Mouse (Mus musculus): ENCODE data around the gene Cyp2c23.

Gene Cyp2c23

DNA sequence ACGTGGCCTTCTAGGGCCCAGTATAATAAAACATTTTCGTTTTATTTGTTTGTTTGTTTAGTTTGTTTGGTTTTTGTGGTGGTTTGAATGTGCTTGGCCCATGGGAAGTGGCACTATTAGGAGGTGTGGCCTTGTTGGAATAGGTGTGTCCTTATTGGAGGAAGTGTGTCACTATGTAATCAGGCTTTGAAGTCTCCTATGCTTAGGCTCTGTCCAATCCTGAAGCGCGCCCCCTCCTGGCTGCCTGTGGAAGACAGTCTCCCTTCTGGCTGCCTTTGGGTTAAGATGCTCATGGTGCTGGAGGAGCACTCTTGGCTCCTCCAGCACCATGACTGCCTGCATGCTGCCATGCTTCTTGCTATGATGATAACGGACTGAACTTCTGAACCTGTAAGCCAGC lies 5.9 kb downstream of the Cyp2c23 start:
- DNase-seq = no peak

DNA sequence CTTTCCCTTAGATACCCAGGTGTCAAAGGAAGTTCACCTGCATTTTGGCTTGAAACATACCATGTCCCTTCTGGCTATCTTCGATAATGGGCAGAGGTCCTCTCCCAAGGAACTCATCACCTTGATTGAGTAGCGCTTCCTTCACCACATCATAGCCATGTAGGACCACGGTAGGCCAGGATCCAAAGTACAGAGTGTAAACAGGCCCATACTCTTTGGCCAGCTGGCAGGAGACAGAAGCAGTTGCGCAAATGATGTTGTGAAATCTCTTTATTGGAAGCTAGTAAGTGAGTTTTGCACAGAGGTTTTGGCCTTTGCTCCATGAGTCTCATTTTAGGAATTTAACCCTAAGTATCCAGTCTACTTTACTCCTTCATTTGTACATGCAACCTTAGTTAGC lies 7.5 kb downstream of the Cyp2c23 start:
- peak; percentile 62 to 79 for DNase-seq

DNA sequence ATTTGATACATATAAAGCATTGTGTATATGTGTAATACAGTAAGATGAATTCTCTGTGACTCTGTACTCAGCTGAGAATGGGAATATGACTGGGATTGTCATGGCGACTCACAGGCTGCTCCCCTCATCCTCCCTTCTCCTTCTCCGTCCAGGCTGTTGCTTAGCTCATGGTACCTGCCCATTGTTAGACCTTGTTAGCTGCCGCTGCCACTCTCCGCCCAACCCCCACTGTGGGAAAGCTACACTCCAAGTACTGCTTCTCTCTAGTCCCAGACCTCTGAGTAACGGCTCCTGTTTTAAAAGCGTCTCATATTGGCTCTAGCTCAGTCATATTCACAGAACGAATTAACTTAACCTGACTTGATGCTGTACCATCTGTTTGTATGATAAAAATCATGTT lies 9.3 kb downstream of the Cyp2c23 start:
- no peak for DNase-seq

DNA sequence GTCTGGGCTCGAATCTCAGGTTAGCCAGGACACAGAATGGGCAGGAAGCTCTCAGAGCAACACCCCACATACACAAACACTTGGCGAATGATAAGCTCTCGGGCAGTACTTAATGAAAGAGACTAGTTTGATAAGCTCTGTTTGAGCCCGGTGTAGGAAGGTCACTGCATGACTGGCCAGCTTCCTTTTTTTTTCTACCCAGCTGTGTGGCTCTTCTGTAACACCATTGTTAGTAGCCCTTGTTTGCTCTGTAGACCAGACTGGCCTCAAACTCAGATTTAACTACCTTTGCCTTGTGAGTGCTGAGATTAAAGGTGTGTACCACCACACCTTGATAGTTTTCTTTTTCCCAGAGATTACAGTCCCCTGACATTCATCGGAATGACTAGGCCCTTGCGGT lies 15.1 kb downstream of the Cyp2c23 start:
- no peak for DNase-seq

DNA sequence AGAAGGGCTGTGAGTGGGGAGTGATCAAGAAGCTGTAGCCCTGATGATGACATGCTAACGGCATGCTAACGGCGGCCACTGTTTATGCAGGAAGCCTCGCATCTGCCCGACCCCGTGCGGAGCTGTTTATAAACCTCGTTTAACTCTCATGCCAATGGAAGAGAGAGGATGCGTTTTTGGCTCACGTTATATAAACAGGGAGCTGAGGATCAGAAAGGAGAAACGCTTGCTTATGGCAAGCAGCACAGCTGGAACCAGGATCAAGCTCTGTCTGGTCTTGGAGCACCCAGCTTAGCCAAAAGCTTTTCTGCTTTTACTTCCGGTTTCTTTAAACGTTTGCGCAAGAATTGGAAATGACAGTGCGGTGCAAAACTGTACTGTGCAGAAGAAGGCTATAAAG lies 20.2 kb downstream of the Cyp2c23 start:
- DNase-seq = peak; percentile 64 to 86

DNA sequence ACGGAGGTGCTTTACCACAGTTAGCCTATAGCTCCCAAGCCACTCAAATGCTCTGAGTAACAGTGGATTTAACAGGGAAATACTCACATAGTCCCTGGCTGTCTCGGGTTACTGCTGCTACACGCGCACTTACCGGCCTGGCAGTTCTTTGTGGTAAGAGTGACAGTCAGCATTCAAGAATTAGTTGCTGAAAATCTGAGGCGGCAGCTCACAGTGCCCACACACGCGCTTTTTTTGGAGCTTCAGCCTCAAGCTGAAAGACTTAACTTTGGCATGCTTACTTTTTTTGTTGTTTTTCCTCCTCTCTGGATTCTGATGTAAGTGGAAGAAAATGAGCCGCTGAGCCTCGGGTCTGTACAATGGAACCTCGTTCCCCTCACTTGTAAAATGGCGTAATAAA lies 21.8 kb downstream of the Cyp2c23 start:
- no peak for DNase-seq

DNA sequence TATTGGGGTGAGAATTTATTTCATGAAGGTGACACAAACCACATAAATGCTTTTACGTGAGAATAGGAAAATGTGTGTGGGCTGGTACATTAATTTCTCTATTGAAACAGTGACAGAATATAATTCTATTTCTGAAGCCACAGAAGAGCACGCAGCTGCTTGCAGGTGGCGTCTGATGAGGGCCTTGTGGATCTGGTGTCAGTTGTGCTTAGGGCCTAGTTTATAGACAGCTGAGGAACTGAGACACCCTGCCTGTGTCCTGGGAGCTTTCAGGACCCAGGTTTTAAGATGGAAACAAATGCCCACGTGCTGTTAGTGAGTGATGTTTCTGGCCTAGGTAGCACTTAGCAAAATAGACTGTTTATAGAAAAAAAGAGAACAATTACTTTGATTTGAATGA lies 24.0 kb downstream of the Cyp2c23 start:
- no peak for DNase-seq

DNA sequence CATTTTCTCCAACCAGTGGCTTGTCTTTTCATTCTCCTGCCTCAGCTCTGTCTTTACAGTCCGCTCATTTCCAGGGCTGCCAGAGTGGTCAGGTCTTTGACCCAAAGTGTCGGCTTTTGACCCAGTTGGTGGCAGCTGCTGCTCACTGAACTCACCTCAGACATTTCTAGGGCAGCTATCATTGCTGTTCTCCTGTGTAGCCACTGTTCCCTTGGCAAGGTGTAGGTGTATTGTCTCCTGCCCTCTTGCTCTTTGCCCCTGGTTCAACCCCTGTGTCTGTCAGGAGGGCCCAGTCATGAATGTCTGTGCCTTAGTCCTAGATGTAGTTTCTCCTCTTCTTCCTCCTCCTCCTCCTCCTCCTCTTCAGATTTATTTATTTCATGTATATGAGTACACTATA lies 24.7 kb downstream of the Cyp2c23 start:
- no peak for DNase-seq

DNA sequence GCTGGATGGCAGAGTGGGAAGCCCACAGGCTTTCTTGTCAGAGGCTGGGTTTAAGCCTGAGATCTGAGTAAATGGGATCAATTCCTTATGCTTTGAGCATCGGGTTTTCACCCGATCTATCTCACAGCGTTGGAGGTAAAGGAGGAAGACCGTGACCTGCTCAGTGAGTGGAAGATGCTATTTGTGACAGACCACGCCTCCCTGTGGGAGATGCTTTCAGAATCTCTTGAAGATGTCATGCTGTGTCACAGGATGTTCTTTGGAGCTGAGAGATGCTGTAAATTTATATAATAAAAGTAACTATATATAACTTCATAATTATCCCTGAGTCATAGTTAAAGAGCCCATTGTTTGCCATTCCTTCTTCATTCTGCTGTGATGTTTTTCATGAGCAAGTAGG lies 28.3 kb downstream of the Cyp2c23 start:
- no peak for DNase-seq

DNA sequence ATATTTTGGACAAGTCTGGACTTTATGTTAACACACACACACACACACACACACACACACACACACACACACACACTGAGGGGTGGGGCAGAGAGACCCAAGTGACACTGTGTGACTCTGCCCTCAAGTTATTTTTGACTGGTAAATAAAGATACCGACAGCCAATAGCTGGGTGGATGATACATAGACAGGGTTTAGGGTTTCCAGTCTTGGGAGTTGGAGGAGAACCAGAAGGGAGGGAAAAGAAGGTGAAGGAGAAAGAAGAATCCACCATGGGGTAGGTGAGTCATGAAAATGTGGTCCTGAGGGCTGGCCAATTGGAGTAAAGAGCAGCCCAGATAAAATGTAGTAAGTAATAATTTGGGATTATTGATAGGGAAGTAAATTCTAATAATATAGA lies 28.9 kb downstream of the Cyp2c23 start:
- DNase-seq = no peak

DNA sequence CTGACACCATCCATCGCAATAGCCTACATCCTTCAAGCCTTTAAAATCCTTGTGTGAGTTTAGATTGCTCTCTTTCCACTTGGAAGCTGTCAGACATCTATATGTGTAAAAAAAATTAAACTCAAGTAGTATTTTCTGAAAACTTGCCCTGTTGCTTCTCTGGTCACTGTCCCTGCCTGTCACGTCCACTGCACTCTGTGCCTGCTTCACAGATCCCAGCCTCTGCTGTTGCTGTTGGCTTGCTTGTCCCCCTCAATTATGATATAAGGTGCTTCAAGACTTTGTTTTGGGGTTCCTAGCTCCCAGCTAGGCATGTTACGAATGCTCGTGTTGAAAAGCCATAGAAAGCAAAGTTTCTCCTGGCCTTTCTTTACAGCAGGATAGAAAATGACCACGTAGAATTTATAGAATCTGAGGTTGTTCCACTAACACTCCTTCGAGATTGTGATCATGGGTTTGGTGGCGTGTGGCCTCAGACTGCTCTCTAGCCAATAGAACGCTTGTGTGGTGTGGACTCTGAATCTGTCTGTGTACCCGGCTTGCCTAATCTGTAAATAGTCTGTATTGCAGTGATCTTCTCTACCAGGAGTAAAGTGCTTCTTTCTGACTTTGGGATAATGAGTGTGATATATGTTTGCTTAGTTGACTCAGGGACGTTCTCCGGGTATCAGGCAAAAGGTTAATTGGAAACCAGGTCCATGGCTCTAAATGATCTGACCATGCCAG lies 30.0 kb downstream of the Cyp2c23 start:
- no peak for DNase-seq

DNA sequence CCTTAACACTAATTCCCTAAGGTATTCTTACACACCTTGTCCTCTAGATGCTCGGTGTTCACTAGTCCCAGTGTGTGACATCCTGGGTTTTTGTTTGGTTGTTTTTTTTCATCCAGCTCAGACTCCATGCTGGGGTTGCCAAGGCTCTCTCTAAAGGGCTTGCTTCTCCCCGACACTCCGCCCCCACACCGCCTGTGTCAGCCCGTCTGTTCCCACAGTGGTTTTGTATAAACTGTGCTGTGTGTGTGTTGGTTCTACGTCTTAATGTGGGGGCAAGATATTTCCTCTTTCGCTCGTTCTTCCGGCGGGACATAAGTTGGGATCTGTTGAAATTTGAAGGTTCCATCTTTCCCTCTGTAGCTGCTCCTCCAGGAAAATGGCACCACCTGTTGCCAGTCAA lies 30.9 kb downstream of the Cyp2c23 start:
- DNase-seq = peak; percentile 33 to 56

DNA sequence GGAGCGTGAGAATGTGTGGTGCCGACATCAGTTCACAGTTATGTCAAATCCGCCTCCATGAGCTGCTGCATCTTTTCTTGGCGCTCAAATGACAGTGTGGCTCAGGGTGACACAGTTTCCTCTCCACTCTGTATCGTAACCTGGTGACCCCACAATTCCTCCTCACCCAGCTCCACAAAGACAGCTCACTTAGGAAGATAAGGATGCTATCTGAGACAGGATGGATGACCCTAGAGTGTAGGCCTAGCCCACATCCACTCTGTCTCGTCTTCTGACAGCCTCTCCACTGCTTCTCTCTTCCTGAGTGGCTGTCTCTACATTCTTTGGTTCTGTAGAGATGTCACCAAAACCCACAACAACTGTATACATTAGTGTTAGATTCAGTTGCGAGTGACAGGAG lies 33.6 kb downstream of the Cyp2c23 start:
- no peak for DNase-seq

DNA sequence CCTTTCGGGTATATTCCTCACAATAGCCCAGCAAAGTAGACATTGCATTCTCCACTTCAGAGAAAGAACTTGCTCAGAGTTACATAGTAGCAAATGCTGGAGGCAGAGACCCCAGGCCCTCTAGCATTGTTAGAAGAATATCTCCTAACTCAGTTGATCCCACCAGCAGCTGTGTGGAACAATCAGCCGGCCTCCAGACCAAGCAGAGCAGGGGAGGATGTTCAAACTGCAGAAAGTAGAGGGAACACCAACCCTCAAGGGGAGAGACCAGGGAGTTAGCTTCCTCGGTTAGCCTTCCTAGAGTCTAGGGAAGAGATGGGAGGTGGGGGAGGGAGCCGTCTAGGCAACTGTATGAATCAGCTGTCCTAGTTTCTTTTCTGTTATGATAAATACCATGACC lies 36.5 kb downstream of the Cyp2c23 start:
- no peak for DNase-seq

DNA sequence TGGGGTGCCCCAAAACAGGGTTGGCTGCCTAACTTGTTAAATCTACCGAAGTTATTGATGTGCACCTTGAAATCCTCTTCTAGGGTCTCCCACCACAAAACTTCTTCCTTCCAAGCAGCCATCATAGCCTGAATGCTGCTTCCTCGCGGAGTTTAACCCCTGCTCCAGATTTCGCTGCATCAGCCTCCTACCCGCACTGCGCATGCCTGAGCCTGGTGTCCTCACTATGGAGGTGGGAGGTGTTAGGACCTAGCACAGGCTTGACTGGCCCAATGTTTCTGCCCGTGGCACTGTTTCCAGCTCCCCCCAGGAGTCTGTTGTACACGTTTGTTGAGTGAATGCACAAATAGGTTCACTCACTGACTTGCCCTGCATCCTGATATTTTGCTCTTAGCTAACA lies 38.6 kb downstream of the Cyp2c23 start:
- no peak for DNase-seq

DNA sequence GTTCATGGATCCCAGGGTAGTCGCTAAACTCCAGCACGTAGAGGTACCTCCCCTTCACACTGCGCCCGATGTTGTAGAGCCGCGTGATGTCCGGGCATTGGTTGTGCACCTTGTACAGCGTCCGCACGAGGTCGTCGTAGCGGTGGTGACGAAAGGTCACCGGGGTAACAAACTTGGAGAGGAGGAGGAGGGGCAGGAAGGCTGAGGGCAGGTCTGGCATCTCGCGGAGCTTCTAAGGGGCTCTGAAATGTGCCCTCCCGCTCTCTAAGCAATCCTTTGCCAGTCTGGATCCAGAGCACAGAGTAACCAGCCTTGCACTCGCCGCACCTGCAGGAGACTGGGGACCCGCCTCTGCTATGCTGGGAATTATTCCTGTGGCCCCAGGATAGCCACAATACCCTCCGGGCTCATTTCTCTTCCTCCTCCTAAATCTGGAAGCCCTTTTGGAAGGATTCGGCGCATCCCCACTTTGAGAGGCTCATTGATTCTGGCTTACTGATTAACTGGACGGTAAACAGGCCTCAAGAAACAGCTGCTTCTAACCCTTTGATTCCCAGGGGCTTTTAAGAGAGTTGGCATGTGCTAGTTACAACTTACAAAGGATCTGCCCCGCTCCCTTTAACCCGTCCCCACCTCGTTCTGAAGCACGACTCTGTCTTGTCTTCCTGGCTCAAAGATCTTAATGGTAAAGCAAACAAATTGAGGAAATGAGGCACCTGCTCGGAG lies 42.8 kb downstream of the Cyp2c23 start, which contains the start of gene Cpn1:
Cpn1 (minus strand) TSS at position 488 of the 726 bp plus-strand sequence.
- DNase-seq = peak; percentile 44 to 46

DNA sequence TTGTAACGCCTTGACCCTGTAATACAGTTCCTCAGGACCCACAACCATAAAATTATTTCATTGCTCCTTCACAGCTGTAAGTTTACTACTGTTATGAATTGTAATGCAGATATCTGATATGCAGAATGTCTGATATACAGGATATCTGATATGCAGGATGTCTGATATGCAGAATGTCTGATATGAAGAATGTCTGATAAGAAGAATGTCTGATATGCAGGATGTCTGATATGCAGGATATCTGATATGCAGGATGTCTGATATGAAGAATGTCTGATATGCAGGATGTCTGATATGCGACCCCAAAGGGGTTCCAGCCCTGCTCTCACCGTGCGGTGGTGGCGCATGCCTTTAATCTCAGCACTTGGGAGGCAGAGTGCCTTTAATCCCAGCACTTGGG lies 47.0 kb downstream of the Cyp2c23 start:
- no peak for DNase-seq

DNA sequence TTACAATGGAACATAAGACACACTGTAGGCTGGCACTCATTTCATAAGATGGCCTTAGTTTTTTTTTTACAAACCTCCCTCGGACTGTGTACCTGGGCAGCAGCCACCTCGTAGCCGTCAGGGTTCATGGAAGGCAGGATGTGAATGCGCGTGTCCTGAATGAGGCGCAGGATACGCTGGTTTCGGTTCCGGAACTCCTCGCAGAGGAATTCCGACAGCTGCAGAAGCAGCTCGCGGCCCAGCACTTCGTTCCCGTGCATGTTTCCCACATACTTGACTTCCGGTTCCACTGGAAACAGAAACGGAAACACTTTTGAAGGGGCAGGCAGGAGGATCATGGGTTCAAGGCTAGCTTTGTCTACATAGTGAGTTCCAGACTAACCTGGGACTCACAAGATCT lies 48.3 kb downstream of the Cyp2c23 start:
- DNase-seq = no peak

DNA sequence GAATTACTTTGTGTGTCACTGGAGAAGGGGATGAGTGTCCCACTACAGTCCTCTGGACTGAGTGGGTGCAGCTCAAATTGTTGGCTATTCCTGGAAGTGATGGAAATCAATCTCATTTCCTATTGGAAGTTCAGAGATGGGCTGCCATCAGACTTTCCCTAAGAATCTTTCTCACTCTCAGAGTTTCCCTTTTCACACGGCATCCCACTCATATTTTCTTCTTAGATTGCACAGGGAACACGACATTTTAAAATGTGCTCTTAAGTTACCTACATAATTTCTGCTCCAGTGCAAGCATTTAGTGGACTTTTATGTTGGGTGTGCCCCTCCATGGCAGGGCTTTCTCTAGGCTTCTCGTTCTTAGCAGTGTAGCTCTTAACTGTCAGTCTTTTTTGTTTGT lies 51.2 kb downstream of the Cyp2c23 start:
- DNase-seq = no peak

DNA sequence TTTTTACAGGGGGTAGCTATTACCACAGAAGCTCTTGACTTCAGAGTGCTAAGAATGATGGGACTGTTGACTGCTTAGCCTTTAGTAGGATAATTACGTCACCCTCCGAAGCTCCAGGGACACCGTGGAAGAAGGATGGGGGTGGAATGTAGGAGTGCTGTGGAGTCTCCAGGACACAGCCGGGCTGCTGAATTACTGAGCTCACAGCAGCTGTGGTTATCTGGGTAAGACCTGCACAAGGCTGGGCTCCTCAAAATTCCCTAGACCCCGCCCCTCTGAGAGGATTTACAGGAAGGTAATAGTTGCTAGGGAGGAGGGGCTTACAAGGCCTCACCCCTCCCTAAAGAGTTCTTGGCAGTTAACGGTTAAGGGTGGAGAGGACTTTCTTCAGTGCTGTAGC lies 52.3 kb downstream of the Cyp2c23 start:
- DNase-seq = no peak

DNA sequence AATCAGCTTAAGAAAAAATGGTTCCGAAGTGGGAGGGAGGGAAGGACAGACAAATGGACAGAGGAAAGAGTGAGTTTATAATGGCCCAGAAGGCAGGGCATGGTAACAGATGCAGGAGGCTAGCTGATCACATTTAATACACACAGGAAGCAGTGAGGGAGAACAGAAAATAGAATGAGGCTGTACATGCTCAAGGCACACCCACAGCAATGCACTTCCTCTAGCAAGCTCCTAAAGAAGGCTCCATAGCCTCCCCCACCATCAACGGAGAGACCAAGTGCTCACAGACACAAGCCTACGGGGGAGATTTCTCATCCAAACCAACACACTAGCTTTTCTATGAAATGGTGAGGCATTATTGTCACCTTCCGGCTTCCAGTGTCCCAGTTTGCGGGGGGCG lies 54.8 kb downstream of the Cyp2c23 start:
- no peak for DNase-seq

DNA sequence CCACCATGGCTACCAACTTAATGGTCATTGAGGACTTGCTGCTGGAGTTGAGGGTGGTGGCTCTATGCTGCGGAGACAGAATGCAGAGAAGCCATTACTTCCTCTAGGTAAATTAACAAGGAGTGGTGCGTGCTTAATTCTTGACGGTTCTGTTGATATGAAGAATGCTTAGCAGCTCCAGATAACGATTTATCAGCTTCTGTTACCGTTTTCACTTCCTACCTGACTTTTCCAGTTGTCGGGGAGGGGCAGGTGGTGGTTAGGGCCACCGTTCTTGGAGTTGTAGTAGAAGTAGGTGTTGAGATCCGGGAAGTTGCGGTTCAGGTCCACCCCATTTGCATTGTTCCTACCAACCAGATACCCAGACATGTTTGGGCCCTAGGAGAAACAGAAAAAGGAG lies 55.3 kb downstream of the Cyp2c23 start:
- no peak for DNase-seq

DNA sequence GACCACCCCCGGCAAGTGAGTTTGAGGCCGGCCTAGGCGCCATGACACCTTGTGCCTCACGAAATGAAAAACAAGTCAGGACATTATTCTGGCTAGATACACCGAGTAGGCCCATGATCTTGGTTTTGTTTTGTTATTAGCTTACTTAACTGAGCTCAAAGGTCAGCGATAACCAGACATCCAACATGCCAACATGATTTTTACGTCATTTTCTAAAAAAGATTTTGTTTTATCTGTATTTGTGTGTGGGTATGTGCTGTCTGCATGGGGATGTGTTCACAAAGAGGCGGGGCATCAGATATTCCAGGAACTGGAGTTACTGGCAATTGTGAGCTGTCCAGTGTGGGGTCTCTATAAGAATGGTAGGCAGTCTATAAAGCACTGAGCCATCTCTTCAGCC lies 56.9 kb downstream of the Cyp2c23 start:
- DNase-seq = no peak

DNA sequence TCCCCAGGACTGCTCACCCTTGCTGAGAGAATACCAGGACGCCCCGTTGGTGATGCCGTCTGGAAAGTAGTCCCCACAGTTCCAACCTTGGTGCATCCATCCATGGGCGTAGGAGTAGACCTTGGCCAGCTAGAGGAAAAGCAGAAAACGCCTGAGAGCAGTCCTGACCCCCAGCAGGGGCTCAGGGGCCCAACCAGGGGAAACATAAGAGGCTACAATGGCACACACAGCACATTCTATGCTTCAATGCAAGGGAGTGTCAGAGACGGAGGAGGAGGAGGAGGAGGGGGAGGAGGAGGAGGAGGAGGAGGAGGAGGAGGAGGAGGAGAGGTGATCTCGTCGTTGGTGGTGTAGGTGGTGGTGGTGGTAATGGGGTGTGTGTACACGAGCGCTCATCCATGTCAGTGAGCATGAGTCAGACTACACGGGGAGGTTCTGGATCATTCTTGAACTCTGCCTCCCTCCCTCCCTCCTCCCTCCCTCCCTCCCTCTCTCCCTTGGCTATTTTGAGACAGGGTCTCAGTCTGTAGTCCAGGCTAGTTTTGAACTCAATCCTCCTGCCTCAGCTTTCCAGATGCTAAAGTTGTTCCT lies 60.5 kb downstream of the Cyp2c23 start:
- no peak for DNase-seq

Data from lung, postnatal 4 days (tissue).